Mouse (Mus musculus) frontal cortex, adult 2 months (tissue): ENCODE results near the gene Vmn1r39. TPM values are rescaled to one million over a fixed set of nuclear protein-coding genes. Genes with fewer than 3 reads are reported as not detected.
"Not testable (repeated sequence)": the region's sequence is repeated elsewhere in the genome, so short reads cannot be mapped to it uniquely, and the experiment has no call there.

Source experiments
- DNase-seq, 2 experiments: peaks; one replicate each; pipeline ENCODE4 v3.0.0; 2022; ENCODE audit warnings: low spot score in 1 of 2; ENCODE audit errors: extremely low spot score in 1 of 2
- polyA plus RNA-seq: library from polyadenylated mRNA; depleted of rRNA; stranded (reverse); fragments of >200 nt; gene quantifications from 2 replicates; pipeline ENCODE4 v1.2.3, GENCODE M21; 2012; rRNA removed

Gene Vmn1r39
- not detected in 2 replicates for polyA plus RNA-seq

DNA sequence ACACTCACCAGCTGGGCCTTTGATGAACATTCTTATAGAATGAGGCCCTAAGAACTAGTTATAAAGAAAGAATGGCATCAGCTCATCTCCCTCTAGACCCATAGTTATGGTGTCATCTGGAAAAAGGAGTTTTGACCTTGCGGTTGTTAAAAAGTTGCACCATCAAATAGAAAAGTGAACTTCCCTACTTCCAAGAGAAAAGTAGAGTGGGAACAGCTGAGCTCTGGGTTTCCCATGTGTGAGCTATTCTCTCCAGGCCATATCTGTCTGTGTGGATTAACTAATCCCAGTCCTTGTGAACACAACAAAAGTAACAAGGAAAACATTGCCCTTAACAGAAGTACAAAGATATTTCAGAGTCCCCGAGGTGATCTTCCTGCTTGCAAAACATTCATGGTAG lies at the start of gene Vmn1r39:
Gene Vmn1r39, minus strand, starts transcription at position 101 of the 400 bp plus-strand sequence.
- no peak for DNase-seq

DNA sequence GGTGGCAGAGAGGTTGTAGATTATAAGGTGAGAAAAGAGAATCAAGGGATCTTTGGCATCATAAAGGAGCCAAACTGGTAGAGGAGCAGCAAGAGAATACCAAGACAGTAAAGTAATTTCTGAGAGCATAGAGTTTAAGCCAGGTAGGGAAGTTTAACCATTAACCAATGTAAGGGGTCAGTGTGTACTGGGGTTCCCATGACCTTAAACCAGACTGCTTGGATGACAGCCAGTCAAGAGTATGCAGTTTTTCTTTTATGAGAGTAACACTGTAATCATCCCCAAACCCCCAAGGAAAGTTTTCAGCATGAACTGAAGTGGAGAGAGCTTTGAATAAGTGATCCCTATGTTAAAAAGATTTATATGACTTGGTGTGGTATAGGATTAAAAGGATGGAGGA lies 49.0 kb upstream of the Vmn1r39 start:
- DNase-seq: no peak

DNA sequence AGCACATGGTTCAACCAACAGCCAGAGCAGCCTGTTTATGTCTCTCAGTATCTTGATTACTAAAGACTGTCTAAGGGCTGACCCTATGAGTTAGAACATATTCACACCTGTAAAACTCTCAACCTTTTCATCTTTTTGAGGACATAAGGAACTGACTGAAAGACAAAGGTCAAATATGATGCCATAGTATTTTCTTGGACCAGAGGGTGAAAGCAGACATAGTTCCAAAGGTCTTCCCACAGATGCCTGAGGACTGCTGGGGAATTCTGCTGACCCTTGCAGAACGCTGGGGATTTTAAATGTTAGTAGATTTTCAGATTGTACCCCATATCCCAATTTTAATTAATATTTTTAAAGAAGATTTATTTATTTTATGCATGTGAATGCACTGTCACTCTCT lies 47.9 kb upstream of the Vmn1r39 start:
- no peak for DNase-seq

DNA sequence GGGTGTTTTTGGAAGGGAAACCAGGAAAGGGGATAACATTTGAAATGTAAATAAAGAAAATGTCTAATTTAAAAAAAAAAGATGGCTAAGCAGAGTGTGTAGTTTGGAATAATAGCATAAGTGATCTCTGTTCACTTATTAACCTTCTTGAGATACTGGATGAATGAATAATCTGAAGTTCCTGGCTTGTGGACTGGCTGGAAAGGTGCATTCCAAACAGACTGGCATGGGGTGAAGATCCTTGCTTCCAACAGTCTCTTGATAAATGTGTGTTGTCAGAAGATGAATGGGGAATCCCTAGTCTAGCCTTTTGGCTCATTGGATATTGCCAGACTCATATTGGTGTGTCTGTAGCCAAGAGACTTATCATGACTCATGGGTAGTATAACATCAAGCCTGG lies 45.8 kb upstream of the Vmn1r39 start:
- no peak for DNase-seq

DNA sequence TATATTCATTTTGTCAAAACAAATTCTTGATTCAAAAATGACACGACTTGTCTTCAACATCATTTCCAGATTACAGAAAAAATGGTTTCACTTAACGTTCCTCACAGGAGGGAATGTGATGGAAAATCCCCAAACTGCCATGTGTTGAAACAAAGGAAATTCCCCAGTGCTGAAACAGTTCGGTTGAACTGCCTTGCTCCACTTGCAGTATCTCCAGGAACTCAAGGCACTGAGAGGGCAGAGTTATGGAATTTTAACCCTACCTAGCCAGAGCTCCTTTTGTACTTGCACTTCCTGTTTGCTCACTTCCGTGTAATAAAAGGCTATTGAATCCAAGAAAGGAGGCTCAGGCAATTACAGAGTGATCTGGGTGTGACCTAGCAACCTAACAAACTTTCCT lies 38.5 kb upstream of the Vmn1r39 start:
- DNase-seq: no peak

DNA sequence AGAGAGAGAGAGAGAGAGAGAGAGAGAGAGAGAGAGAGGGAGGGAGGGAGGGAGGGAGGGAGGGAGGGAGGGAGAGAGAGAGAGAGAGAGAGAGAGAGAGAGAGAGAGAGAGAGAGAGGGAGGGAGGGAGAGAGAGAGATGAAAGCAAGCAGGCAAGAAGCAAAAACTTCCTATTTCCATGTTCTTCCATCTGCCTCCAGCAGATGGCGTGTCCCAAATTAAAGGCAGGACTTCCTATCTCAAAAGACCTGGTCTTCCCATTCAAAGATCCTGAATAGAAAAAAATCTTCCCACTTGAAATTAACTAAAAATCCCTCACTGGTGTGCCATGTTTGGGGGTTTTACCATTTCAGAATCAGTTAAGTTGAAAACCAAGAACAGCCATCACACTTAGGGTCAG lies 30.2 kb upstream of the Vmn1r39 start:
- DNase-seq: peak in 1 of 2 experiments; percentile 70

DNA sequence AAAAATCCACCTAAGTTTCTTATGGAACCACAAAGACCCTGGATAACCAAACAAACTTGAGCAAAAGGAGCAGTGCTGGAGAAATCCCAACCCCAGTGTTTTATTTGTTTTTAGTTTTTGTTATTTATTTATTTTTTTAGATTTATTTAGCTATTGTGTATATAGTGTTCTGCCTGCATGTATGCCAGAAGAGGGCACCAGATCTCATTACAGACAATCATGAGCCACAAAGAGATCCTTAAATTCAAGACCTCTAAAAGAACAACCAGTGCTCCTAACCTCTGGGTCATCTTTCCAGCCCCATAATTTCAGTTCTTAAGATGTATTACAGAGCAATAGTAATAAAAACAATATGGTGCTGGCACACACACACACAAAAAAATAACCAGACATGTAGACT lies 26.5 kb upstream of the Vmn1r39 start:
- no peak for DNase-seq

DNA sequence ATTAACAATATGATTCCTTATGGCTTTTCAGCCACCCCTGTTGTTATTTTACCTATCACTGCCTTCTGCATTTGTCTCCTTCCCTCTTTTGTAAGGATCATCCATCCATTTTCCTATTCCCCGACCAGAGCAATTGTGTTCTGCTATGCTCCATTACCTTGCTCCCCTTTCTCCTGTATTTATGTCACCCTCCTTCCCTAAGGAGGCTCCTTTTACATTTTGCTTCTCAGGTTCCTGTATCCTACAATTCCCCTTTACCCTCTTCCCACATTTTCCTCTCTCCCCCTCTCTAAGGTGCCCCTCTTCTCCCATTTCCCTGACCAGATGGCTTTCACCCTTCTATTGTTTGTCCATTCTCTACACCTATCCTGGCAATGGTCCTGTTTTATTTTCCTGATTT lies 4.1 kb downstream of the Vmn1r39 start:
- no peak for DNase-seq

DNA sequence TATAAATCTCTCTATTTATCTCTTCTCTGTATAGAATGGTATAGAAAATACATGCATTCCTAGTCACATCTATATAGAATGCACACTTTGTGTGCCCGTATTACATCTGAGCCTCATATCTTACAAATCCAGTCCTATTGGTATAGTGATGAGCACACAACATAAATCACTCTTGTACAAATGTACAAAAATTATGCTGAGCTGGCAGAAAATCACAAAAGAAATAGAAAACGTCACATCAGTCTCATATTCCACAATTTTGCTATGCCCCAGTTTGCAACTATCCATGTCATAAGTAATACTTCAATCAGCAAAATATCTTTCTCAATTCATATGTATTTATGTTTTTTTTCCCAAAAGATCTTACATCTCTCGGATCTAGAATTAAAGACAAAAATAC lies 4.7 kb downstream of the Vmn1r39 start:
- no peak for DNase-seq

DNA sequence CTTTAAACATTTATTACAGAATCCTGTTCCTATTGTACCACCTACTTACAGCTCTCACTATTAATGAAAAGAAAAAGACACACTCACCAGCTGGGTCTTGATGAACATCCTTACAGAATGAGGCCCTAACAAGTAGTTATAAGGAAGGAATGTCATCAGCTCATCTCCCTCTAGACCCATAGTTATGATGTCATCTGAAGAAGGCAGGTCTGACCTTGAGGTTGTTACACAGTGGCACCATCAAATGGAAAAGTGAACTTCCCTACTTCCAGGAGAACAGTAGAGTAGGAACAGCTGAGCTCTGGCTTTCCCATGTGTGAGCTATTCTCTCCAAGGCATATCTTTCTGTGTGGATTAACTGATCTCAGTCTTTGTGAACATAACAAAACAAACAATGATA lies 27.9 kb downstream of the Vmn1r39 start, which contains the start of gene Vmn1r38:
Gene Vmn1r38, minus strand, starts transcription at position 101 of the 400 bp plus-strand sequence.
- not testable (repeated sequence) for DNase-seq

Other genes starting within 250 kb of the Vmn1r39 start
- gene Vmn1r33, start 192.3 kb downstream of the Vmn1r39 start, polyA plus RNA-seq: not detected in 2 replicates
- not detected in 2 replicates for gene Vmn1r34, start 166.7 kb downstream of the Vmn1r39 start, polyA plus RNA-seq
- not detected in 2 replicates for gene Vmn1r35, start 124.7 kb downstream of the Vmn1r39 start, polyA plus RNA-seq
- gene Vmn1r36, start 91.4 kb downstream of the Vmn1r39 start, polyA plus RNA-seq: not detected in 2 replicates
- gene Vmn1r37, start 81.2 kb downstream of the Vmn1r39 start, polyA plus RNA-seq: not detected in 2 replicates
- gene Vmn1r38, start 28.0 kb downstream of the Vmn1r39 start, polyA plus RNA-seq: not detected in 2 replicates
- gene Gng12, start 85.8 kb upstream of the Vmn1r39 start, polyA plus RNA-seq: 40.5 and 49.5 TPM in 2 replicates
- gene Gadd45a, start 226.8 kb upstream of the Vmn1r39 start, polyA plus RNA-seq: 13.5 and 17.8 TPM in 2 replicates